Mouse (Mus musculus) left cerebral cortex, adult 8-10 months (tissue): ENCODE measurements around the gene Ctu2. TPM values are rescaled to one million over a fixed set of nuclear protein-coding genes. Genes with fewer than 3 reads are reported as not detected.

Source experiments
- microRNA-seq, 2 experiments: library from miRNA; unstranded; fragments of <30 nt; microRNA quantifications; one replicate each; pipeline ENCODE4 v1.2.0; 2022
- total RNA-seq, 4 experiments: library from RNA; stranded (reverse); gene quantifications; 2 replicates each; pipeline ENCODE4 v1.2.4; 2022

Ctu2 gene
- total RNA-seq, 4 experiments from 2014 or later = 21.3 to 27.5 (median 22.6) TPM

Small RNAs within 50 kb of the gene (microRNA-seq; reads per million reads assigned to microRNA genes)
- 0 reads per million in 2 experiments for gene Gm24366

Other genes starting within 250 kb of the Ctu2 start
- 10 to 100 TPM; 38.9 to 50.1 (median 44.4) TPM for gene Zfpm1, start 194.0 kb upstream of the Ctu2 start, total RNA-seq
- gene Trhr2, start 115.4 kb upstream of the Ctu2 start, total RNA-seq = 10 to 100 TPM in 3 of 4 experiments, 1 to 10 TPM in 1; 8.6 to 11.3 (median 10.8) TPM
- gene Zc3h18, start 99.5 kb upstream of the Ctu2 start, total RNA-seq = 10 to 100 TPM; 38.8 to 41.1 (median 40.4) TPM
- not detected for gene Il17c, start 54.1 kb upstream of the Ctu2 start, total RNA-seq
- 10 to 100 TPM in 3 of 4 experiments, 1 to 10 TPM in 1; 9.7 to 38.7 (median 16.8) TPM for gene Cyba, start 43.2 kb upstream of the Ctu2 start, total RNA-seq
- gene Mvd, start 32.7 kb upstream of the Ctu2 start, total RNA-seq = 10 to 100 TPM; 22.5 to 32.0 (median 29.1) TPM
- gene Snai3, start 15.4 kb upstream of the Ctu2 start, total RNA-seq = under 1 TPM; 0.59 to 0.80 (median 0.75) TPM
- 10 to 100 TPM; 33.2 to 39.7 (median 37.7) TPM for gene Rnf166, start 79 bp upstream of the Ctu2 start, total RNA-seq
- 1 to 10 TPM; 5.6 to 6.7 (median 6.1) TPM for gene Piezo1, start 75.2 kb downstream of the Ctu2 start, total RNA-seq
- gene Cdt1, start 91.9 kb downstream of the Ctu2 start, total RNA-seq = 1 to 10 TPM; 4.1 to 5.0 (median 4.4) TPM
- gene Aprt, start 100.8 kb downstream of the Ctu2 start, total RNA-seq = 10 to 100 TPM; 52.8 to 60.2 (median 57.6) TPM
- 10 to 100 TPM in 3 of 4 experiments, 1 to 10 TPM in 1; 9.3 to 11.5 (median 10.9) TPM for gene Galns, start 135.3 kb downstream of the Ctu2 start, total RNA-seq
- 10 to 100 TPM; 73.8 to 84.5 (median 76.0) TPM for gene Trappc2l, start 135.5 kb downstream of the Ctu2 start, total RNA-seq
- not detected for gene Pabpn1l, start 146.6 kb downstream of the Ctu2 start, total RNA-seq
- gene Cbfa2t3, start 223.0 kb downstream of the Ctu2 start, total RNA-seq = 10 to 100 TPM; 21.6 to 26.5 (median 24.1) TPM